Mouse (Mus musculus): ENCODE measurements around the gene Polg2. TPM values are rescaled to one million over a fixed set of nuclear protein-coding genes. Genes with fewer than 3 reads are reported as not detected.
"Not testable (repeated sequence)": the region's sequence is repeated elsewhere in the genome, so short reads cannot be mapped to it uniquely, and the experiment has no call there.

The Polg2 gene
- polyA plus RNA-seq, 1 experiment: 4.1 TPM

DNA sequence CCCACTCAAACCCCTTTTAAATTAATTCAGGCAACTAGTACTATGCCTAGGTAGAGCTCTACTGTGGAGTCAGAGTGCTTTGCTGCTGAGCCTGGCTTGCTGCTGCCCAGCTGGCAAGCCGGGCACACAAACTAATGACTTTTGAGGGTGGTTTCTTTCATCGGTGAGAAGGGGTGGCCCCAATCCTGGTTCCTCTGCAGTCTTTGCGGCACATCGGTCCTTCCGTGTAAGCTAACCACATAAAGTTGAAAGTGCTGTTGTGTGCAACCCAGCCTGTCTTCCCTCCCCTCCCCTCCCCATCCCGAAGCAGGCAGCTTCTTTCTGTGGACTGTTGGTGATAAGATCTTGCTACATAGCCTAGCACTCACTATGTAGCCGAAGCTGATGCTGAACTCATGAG lies 27.2 kb downstream of the Polg2 start:
- Histone ChIP-seq H3K4me1 (ENCODE audit: control insufficient read depth, insufficient read depth, low read length) (no peaks in the 10 kb centered on the region; the same call in 1 of the 2 replicates), H3K4me3 (ENCODE audit: insufficient read depth, low read length) (no peak overlapping the region)
- TF ChIP-seq POLR2A (IDR thresholded peaks at IDR 0.05; ENCODE audit: low read depth, low read length): no peak
- no peak for TF ChIP-seq CTCF (IDR thresholded peaks at IDR 0.05; ENCODE audit: borderline replicate concordance, insufficient read depth, low read length)

GRCm38 (mm10) chr11:106751039-106752018 lies 28.0 kb downstream of the Polg2 start, which contains the start of gene Milr1:
Milr1 (plus strand) TSS chr11:106751226.
- H3K27ac ChIP-seq (ENCODE audit: insufficient read depth, low read length): no peak within 1 kb of the TSS
- TF ChIP-seq POLR2A (IDR thresholded peaks at IDR 0.05; ENCODE audit: low read depth, low read length) (no peak), CTCF (IDR thresholded peaks at IDR 0.05; ENCODE audit: borderline replicate concordance, insufficient read depth, low read length) (no peak)
- H3K4me3 ChIP-seq (ENCODE audit: insufficient read depth, low read length): no peak within 1 kb of the TSS
- no peaks in the 10 kb centered on the region; the same call in 1 of the 2 replicates for H3K4me1 ChIP-seq (ENCODE audit: control insufficient read depth, insufficient read depth, low read length)

More for the DNA sequence above, 27.2 kb downstream of the Polg2 start:
- H3K27ac ChIP-seq (ENCODE audit: insufficient read depth, low read length): no peak overlapping the region

GRCm38 (mm10) chr11:106750121-106750751 lies 29.1 kb downstream of the Polg2 start, which contains the start of gene Pecam1:
Pecam1 (minus strand) TSS chr11:106750628.
- TF ChIP-seq POLR2A (IDR thresholded peaks at IDR 0.05; ENCODE audit: low read depth, low read length) (no peak), CTCF (IDR thresholded peaks at IDR 0.05; ENCODE audit: borderline replicate concordance, insufficient read depth, low read length) (no peak)
- no peak within 1 kb of the TSS for H3K4me3 ChIP-seq (ENCODE audit: insufficient read depth, low read length)

GRCm38 (mm10) chr11:106749557-106750120 lies 29.7 kb downstream of the Polg2 start:
- not testable (repeated sequence) for H3K4me3 ChIP-seq (ENCODE audit: insufficient read depth, low read length); H3K27ac ChIP-seq (ENCODE audit: insufficient read depth, low read length); H3K4me1 ChIP-seq (ENCODE audit: control insufficient read depth, insufficient read depth, low read length)

More at GRCm38 (mm10) chr11:106750121-106750751, 29.1 kb downstream of the Polg2 start, which contains the start of gene Pecam1:
- no peak within 1 kb of the TSS for H3K27ac ChIP-seq (ENCODE audit: insufficient read depth, low read length)
- H3K4me1 ChIP-seq (ENCODE audit: control insufficient read depth, insufficient read depth, low read length): no peaks in the 10 kb centered on the region; the same call in 1 of the 2 replicates

DNA sequence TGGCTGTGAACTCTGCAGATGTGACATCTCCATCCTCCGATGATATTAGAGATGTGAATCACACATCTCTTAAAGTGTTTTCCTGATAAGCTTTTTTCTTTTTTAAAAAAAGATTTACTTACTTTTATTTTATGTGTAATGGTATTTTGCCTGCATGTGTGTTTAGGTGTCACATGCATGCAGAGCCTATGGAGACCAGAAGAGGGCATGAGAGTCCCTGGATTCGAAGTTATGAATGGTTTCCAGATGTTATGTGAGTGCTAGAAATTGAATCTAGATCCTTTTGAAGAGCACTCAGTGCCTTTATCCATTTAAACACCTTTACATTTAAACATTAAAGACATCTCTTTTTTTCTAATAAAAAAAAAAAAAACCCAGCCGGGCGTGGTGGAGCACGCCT lies 34.4 kb downstream of the Polg2 start:
- Histone ChIP-seq H3K4me3 (ENCODE audit: insufficient read depth, low read length) (no peak overlapping the region), H3K4me1 (ENCODE audit: control insufficient read depth, insufficient read depth, low read length) (no peaks in the 10 kb centered on the region), H3K27ac (ENCODE audit: insufficient read depth, low read length) (no peak overlapping the region)
- TF ChIP-seq POLR2A (IDR thresholded peaks at IDR 0.05; ENCODE audit: low read depth, low read length) (no peak), CTCF (IDR thresholded peaks at IDR 0.05; ENCODE audit: borderline replicate concordance, insufficient read depth, low read length) (no peak)

GRCm38 (mm10) chr11:106742388-106742841 lies 36.9 kb downstream of the Polg2 start:
- TF ChIP-seq CTCF (IDR thresholded peaks at IDR 0.05; ENCODE audit: borderline replicate concordance, insufficient read depth, low read length): no peak
- no peak for TF ChIP-seq POLR2A (IDR thresholded peaks at IDR 0.05; ENCODE audit: low read depth, low read length)
- Histone ChIP-seq H3K4me1 (ENCODE audit: control insufficient read depth, insufficient read depth, low read length) (no peaks in the 10 kb centered on the region), H3K4me3 (ENCODE audit: insufficient read depth, low read length) (no peak overlapping the region), H3K27ac (ENCODE audit: insufficient read depth, low read length) (no peak overlapping the region)

DNA sequence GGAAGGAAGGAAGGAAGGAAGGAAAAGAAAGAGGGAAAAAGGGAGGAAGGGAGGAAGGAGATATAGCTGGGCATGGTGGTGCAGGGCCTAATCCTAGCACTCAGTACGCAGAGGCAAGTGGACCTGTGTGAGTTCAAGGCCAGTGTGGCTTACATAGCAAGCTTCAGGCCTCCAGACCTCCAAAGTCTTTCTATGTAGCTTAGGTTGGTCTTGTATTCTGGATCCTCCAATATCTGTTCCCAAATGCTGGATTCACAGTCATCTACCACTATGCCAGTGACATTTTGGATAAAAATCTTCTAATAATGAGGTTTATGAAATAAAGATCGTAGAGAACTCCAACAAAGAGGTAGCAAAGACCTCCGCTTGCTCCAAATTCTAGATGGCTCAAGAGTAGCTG lies 37.5 kb downstream of the Polg2 start:
- no peak for TF ChIP-seq POLR2A (IDR thresholded peaks at IDR 0.05; ENCODE audit: low read depth, low read length)
- no peak for TF ChIP-seq CTCF (IDR thresholded peaks at IDR 0.05; ENCODE audit: borderline replicate concordance, insufficient read depth, low read length)
- Histone ChIP-seq H3K4me1 (ENCODE audit: control insufficient read depth, insufficient read depth, low read length) (no peaks in the 10 kb centered on the region), H3K27ac (ENCODE audit: insufficient read depth, low read length) (no peak overlapping the region), H3K4me3 (ENCODE audit: insufficient read depth, low read length) (no peak overlapping the region)

DNA sequence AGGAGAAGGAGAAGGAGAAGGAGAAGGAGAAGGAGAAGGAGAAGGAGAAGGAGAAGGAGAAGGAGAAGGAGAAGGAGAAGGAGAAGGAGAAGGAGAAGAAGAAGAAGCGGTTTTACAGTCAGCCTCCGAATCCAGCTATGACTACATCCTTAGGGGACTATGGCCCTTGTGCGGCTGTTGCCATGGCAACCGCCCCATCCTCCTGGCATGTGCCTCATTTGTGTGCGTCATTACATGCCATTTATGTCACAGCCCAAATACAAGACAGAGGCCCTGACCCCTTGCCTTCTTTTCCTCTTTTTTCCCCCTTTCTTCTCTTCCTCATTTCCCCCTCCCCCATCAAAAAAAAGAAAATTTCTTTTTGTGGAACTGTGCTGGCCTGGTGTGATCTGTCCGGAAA lies 38.1 kb downstream of the Polg2 start:
- TF ChIP-seq POLR2A (IDR thresholded peaks at IDR 0.05; ENCODE audit: low read depth, low read length): no peak
- no peak for TF ChIP-seq CTCF (IDR thresholded peaks at IDR 0.05; ENCODE audit: borderline replicate concordance, insufficient read depth, low read length)
- Histone ChIP-seq H3K27ac (ENCODE audit: insufficient read depth, low read length) (no peak overlapping the region), H3K4me1 (ENCODE audit: control insufficient read depth, insufficient read depth, low read length) (no peaks in the 10 kb centered on the region), H3K4me3 (ENCODE audit: insufficient read depth, low read length) (no peak overlapping the region)

DNA sequence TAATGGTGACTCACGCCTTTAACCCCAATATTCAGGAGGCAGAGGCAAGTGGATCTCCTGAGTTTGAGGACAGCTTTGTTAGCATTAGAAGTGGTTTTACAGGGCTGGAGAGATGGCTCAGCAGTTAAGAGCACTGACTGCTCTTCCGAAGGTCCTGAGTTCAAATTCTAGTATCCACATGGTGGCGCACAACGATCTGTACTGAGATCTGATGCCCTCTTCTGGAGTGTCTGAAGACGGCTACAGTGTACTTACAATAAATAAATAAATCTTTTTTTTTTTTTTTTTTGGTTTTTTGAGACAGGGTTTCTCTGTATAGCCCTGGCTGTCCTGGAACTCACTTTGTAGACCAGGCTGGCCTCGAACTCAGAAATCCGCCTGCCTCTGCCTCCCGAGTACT lies 38.6 kb downstream of the Polg2 start:
- not testable (repeated sequence) for H3K4me1 ChIP-seq (ENCODE audit: control insufficient read depth, insufficient read depth, low read length)

More for the DNA sequence above, 38.6 kb downstream of the Polg2 start:
- H3K4me3 ChIP-seq (ENCODE audit: insufficient read depth, low read length); H3K27ac ChIP-seq (ENCODE audit: insufficient read depth, low read length): not testable (repeated sequence)

Measured in embryonic fibroblast, embryonic 13.5 days (primary cell).